Mouse (Mus musculus) intestine, postnatal 0 days (tissue): ENCODE measurements at regions not wholly inside any gene's neighbourhood (a gene's known extent, or its start where the extent isn't known, plus 50 kb on each side); places are given as distances from the start of the nearest gene placed in this dataset.
"Not testable (repeated sequence)": the region's sequence is repeated elsewhere in the genome, so short reads cannot be mapped to it uniquely, and the experiment has no call there.

Experiments
- ATAC-seq: fragments of 200-750 bp; cut with Nextera tagmentation; 2 replicates; pipeline ENCODE4 v1.8.0; 2017; ENCODE audit warnings: mild to moderate bottlenecking, moderate TSS enrichment, moderate library complexity
- H3K27ac ChIP-seq: fragments of 300-500 bp; sonication (generic); 2 replicates; pipeline ENCODE4 v1.5.1; 2014; ENCODE audit warnings: mild to moderate bottlenecking, low read depth, low read length, moderate library complexity
- H3K27me3 ChIP-seq: fragments of 300-500 bp; sonication (generic); replicated peaks from 2 replicates; pipeline ENCODE4 v1.6.1; 2014; ENCODE audit warnings: low read length, mixed read lengths; ENCODE audit not compliant: control insufficient read depth, insufficient read depth
- H3K36me3 ChIP-seq: fragments of 300-500 bp; sonication (generic); 2 replicates; pipeline ENCODE4 v1.6.1; 2014; ENCODE audit warnings: mild to moderate bottlenecking, moderate library complexity; ENCODE audit not compliant: control insufficient read depth, insufficient read depth
- H3K4me1 ChIP-seq: fragments of 300-500 bp; sonication (generic); replicated peaks from 2 replicates; pipeline ENCODE4 v1.6.1; 2014; ENCODE audit warnings: antibody characterized with exemption, low read length, mixed read lengths; ENCODE audit not compliant: control insufficient read depth, insufficient read depth
- H3K4me2 ChIP-seq: fragments of 300-500 bp; sonication (generic); replicated peaks from 2 replicates; pipeline ENCODE4 v1.6.1; 2014; ENCODE audit warnings: low read depth, mild to moderate bottlenecking, moderate library complexity
- H3K4me3 ChIP-seq: fragments of 300-500 bp; sonication (generic); 2 replicates; pipeline ENCODE4 v1.5.1; 2014; ENCODE audit warnings: low read depth, low read length
- H3K9ac ChIP-seq: fragments of 300-500 bp; sonication (generic); 2 replicates; pipeline ENCODE4 v1.6.1; 2014; ENCODE audit warnings: mild to moderate bottlenecking, low read depth, low read length
- H3K9me3 ChIP-seq: fragments of 300-500 bp; sonication (generic); 2 replicates; pipeline ENCODE4 v1.6.1; 2016; ENCODE audit warnings: mixed run types; ENCODE audit not compliant: control insufficient read depth
- CTCF ChIP-seq: sonication (generic); IDR thresholded peaks from 2 replicates; pipeline ENCODE4 v1.5.1; 2016; ENCODE audit warnings: low read depth, mild to moderate bottlenecking, control low read depth, antibody characterized with exemption, moderate library complexity
- WGBS: fragments of 180-500 bp; shearing (Covaris S2); extraction: QIAGEN DNeasy Blood & Tissue Kit; methylation state at CpG from one replicate; pipeline ENCODE4 v1.1.7; 2014; 5-methylcytosine and 5-hydroxymethylcytosine counted together

DNA sequence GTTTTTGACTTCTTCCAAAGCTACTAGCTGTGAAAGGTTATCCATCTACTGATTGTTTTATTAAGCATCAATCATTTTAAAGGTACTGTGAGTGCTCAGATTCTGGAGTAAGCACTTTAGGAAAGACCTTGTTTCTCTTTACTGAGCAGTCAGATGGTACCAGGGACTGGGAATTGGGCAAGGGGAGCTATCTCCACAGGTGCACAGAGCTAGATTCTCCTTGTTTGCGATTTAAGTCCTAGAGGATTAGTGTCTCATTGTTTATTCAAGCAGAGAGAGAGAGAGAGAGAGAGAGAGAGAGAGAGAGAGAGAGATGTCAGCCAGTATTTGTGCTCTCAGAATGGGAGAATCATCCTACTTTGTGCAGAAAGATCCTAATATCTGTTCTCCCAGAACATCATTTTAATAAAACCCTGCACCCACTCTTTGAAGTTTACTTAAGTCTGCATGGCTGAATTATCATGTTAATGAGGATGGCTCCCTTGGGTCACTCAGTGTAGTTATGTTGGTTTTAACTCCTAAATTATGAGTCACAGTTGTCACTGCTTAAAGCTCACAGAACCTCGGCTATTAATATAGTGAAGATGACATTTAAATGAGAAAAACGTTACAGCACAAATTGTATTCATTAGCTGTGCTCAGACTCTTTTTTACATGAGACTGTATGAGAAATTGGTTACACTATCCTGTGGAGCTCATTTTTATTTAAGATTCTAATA lies 171.7 kb downstream of the Plppr4 start:
- Histone ChIP-seq H3K4me1 (no peaks in the 10 kb centered on the region), H3K9me3 (no peaks in the 10 kb centered on the region), H3K36me3 (no peaks in the 10 kb centered on the region), H3K9ac (no peak overlapping the region), H3K27me3 (no peaks in the 10 kb centered on the region), H3K27ac (no peak overlapping the region), H3K4me2 (no peak overlapping the region), H3K4me3 (no peak overlapping the region)
- 59% methylated on average over 3 of the region's 3 CpGs for WGBS
- ATAC-seq = no peak
- no peak for TF ChIP-seq CTCF

DNA sequence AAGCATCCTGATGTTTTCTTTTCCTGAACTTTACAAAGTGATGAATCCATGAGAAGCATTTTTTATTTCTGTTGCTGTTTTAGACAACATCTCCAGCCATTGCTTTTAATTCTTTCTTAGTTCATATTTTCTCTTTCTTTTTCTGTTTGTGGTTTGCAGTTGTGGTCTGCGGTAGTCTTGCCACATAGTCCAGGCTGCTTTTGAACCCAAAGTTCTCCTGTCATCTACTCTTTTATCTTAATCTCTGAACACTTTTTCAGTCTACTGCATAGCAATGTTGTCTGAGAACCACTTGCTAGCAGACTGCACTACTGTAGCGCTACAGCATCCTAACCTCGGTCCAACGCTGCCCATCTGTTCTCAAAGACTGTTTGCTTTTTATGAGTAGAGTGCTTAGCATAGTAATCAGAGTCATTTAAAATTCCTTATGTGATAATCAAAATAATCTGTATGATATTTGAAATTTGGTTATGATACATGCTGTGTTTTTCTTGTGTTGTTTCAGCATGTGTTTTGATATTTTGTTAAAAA lies 177.0 kb downstream of the Plppr4 start:
- ATAC-seq = no peak

DNA sequence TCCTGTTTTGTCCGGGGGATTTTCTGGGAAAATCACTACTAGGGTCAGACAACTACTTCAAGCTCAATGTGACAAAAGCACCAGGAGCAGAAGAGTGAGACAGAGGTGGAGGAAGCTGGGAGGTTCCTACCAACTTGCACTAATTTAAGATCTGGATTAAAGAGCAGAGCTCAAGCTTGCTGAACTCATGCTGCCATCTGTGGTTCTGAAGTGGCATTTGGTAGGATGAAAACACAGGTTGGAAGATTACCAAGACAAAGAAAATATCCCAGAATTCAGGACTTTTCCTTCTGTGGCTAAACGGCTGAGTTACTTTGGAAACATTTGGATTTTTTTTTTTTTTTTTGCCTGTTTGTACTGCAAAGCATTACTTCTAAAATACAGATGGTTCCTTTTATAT lies 190.9 kb downstream of the Plppr4 start:
- TF ChIP-seq CTCF = no peak

More for the DNA sequence above, 177.0 kb downstream of the Plppr4 start:
- Histone ChIP-seq H3K36me3 (no peaks in the 10 kb centered on the region), H3K4me2 (no peak overlapping the region), H3K9ac (no peak overlapping the region), H3K9me3 (no peaks in the 10 kb centered on the region), H3K27ac (no peak overlapping the region), H3K27me3 (no peaks in the 10 kb centered on the region), H3K4me3 (no peak overlapping the region), H3K4me1 (no peaks in the 10 kb centered on the region)
- no peak for TF ChIP-seq CTCF
- WGBS = 91% methylated on average over 4 of the region's 4 CpGs

DNA sequence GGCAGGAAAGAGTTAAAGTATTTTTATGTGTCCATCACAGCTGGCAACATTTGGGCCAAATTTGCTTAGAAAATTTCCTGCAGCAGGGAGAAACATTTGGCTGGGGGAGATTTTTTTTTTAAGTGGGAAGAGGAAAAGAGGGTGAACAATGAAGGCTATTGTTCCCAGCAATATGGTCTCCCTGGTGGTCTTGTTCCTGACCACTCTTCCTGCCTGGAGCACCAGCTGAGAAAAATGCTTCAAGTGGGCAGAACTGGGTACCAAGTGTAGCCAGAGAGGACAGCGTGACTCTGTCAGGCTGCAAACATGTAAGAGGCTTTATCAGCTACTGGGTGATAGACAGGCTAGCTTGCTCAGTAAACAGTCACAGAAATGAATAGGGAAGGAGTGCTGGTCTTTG lies 194.3 kb upstream of the Palmd start:
- WGBS = 11% methylated on average over 1 of the region's 1 CpGs

More for the DNA sequence above, 190.9 kb downstream of the Plppr4 start:
- H3K4me2 ChIP-seq = no peak overlapping the region
- no peaks in the 10 kb centered on the region for H3K27me3 ChIP-seq
- WGBS = 79% methylated on average over 2 of the region's 2 CpGs
- no peak overlapping the region for H3K9ac ChIP-seq
- H3K4me3 ChIP-seq = no peak overlapping the region
- no peaks in the 10 kb centered on the region for H3K36me3 ChIP-seq
- no peaks in the 10 kb centered on the region for H3K9me3 ChIP-seq
- no peak for ATAC-seq
- H3K27ac ChIP-seq = no peak overlapping the region
- H3K4me1 ChIP-seq = no peaks in the 10 kb centered on the region

DNA sequence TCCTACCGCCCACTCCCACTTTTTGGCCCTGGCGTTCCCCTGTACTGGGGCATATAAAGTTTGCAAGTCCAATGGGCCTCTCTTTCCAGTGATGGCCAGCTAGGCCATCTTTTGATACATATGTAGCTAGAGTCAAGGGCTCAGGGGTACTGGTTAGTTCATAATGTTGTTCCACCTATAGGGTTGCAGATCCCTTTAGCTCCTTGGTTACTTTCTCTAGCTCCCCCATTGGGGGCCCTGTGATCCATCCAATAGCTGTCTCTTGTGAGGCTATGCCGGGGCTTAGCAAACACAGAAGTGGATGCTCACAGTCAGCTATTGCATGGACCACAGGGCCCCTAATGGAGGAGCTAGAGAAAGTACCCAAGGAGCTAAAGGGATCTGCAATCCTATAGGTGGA lies 191.9 kb upstream of the Palmd start:
- H3K9me3 ChIP-seq, H3K36me3 ChIP-seq, H3K4me3 ChIP-seq, H3K27ac ChIP-seq, ATAC-seq, H3K4me2 ChIP-seq, H3K27me3 ChIP-seq, H3K9ac ChIP-seq, H3K4me1 ChIP-seq: not testable (repeated sequence)
- 94% methylated on average over 3 of the region's 3 CpGs for WGBS

More for the DNA sequence above, 194.3 kb upstream of the Palmd start:
- no peak for TF ChIP-seq CTCF
- Histone ChIP-seq H3K4me1 (no peaks in the 10 kb centered on the region), H3K9me3 (no peaks in the 10 kb centered on the region), H3K27ac (no peak overlapping the region), H3K27me3 (no peaks in the 10 kb centered on the region), H3K4me2 (no peak overlapping the region), H3K9ac (no peak overlapping the region), H3K4me3 (no peak overlapping the region), H3K36me3 (no peaks in the 10 kb centered on the region)
- ATAC-seq = no peak

DNA sequence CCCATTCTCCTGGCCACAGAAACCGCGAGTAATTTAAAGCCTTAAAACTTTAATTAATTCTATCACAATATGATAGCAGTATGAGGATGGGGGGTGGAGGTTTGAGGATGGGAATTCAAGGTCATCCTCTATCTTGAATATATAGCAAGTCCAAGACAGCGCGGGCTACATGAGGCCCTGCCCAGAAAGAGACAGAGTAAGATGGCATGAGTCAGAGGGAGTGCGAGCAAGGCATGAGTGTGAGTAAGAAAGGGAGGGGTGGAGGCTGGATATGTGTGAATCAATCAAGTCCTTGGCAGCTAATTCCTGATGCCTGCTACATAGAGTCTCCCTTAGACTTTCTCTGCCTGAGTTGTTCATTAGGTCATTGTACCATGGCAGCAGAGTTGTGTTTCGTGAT lies 186.5 kb upstream of the Palmd start:
- H3K27me3 ChIP-seq = no peaks in the 10 kb centered on the region
- no peak for ATAC-seq
- H3K9ac ChIP-seq = no peak overlapping the region
- no peak for TF ChIP-seq CTCF
- H3K4me1 ChIP-seq = no peaks in the 10 kb centered on the region
- WGBS = 80% methylated on average over 6 of the region's 6 CpGs
- H3K4me2 ChIP-seq = no peak overlapping the region
- H3K4me3 ChIP-seq = no peak overlapping the region
- H3K36me3 ChIP-seq = no peaks in the 10 kb centered on the region
- no peaks in the 10 kb centered on the region for H3K9me3 ChIP-seq
- no peak overlapping the region for H3K27ac ChIP-seq
